Mouse (Mus musculus) spleen, adult 2 months (tissue): ENCODE measurements at regions not wholly inside any gene's neighbourhood (a gene's known extent, or its start where the extent isn't known, plus 50 kb on each side); places are given as distances from the start of the nearest gene placed in this dataset.

Experiments used
- DNase-seq, 2 experiments: peaks; one replicate each; pipeline versions ENCODE4 v3.0.0 to v3.0.0-alpha.2; 2012 to 2021; ENCODE audit warnings: low spot score in 2 of 2, low read depth in 1 of 2
- H3K27ac ChIP-seq: fragments of 200-500 bp; 2 replicates; pipeline ENCODE4 v1.5.1; 2012; ENCODE audit warnings: low read length, inconsistent platforms; ENCODE audit not compliant: insufficient read depth
- H3K27me3 ChIP-seq: fragments of 200-500 bp; 2 replicates; pipeline ENCODE4 v1.6.1; 2012; ENCODE audit warnings: mild to moderate bottlenecking, moderate library complexity, low read length, inconsistent platforms; ENCODE audit not compliant: control insufficient read depth, insufficient read depth
- H3K36me3 ChIP-seq: fragments of 200-500 bp; 2 replicates; pipeline ENCODE4 v1.6.1; 2012; ENCODE audit warnings: mild to moderate bottlenecking, low read length, inconsistent platforms; ENCODE audit not compliant: control insufficient read depth, insufficient read depth
- H3K4me1 ChIP-seq: fragments of 200-500 bp; 2 replicates; pipeline ENCODE4 v1.6.1; 2011; ENCODE audit warnings: inconsistent platforms; ENCODE audit not compliant: control insufficient read depth, insufficient read depth, insufficient read length
- H3K4me3 ChIP-seq: fragments of 200-500 bp; 2 replicates; pipeline ENCODE4 v1.5.1; 2011; ENCODE audit warnings: mild to moderate bottlenecking, inconsistent platforms; ENCODE audit not compliant: insufficient read depth, insufficient read length; ENCODE audit errors: extremely low read depth
- CTCF ChIP-seq: fragments of 200-500 bp; IDR thresholded peaks from 2 replicates; pipeline ENCODE4 v1.5.1; 2011; ENCODE audit warnings: mild to moderate bottlenecking, inconsistent platforms; ENCODE audit not compliant: insufficient read depth, insufficient read length, insufficient replicate concordance; ENCODE audit errors: extremely low read depth
- POLR2A ChIP-seq: fragments of 200-500 bp; IDR thresholded peaks from 2 replicates; pipeline ENCODE4 v1.6.1; 2011; ENCODE audit warnings: low read depth, low read length, inconsistent platforms
- WGBS: fragments of 180-500 bp; shearing (Covaris S2); methylation state at CpG from one replicate; pipeline ENCODE4 v1.1.7; 2018; 5-methylcytosine and 5-hydroxymethylcytosine counted together

GRCm38 (mm10) chr4:87652314-87652934, 380.7 kb downstream of the Mllt3 start:
- H3K36me3 ChIP-seq = no peaks in the 10 kb centered on the region
- H3K27me3 ChIP-seq = no peaks in the 10 kb centered on the region
- no peak for TF ChIP-seq POLR2A
- TF ChIP-seq CTCF = no peak
- no peak overlapping the region for H3K27ac ChIP-seq
- WGBS = 80% methylated on average over 8 of the region's 8 CpGs
- H3K4me1 ChIP-seq = peaks cover 6% of the 10 kb centered on the region; the same call in 1 of the 2 replicates
- no peak overlapping the region for H3K4me3 ChIP-seq
- DNase-seq = no peak

GRCm38 (mm10) chr4:87651275-87651674, 381.9 kb downstream of the Mllt3 start:
- H3K36me3 ChIP-seq = no peaks in the 10 kb centered on the region
- H3K4me1 ChIP-seq = peaks cover 6% of the 10 kb centered on the region; the same call in 1 of the 2 replicates
- no peaks in the 10 kb centered on the region for H3K27me3 ChIP-seq
- no peak for DNase-seq
- WGBS = 98% methylated on average over 3 of the region's 3 CpGs
- TF ChIP-seq POLR2A (no peak), CTCF (no peak)
- no peak overlapping the region for H3K27ac ChIP-seq
- no peak overlapping the region for H3K4me3 ChIP-seq

GRCm38 (mm10) chr4:87650837-87651236, 382.3 kb downstream of the Mllt3 start:
- Histone ChIP-seq H3K4me1 (peaks cover 6% of the 10 kb centered on the region; the same call in 1 of the 2 replicates), H3K27me3 (no peaks in the 10 kb centered on the region), H3K4me3 (no peak overlapping the region), H3K36me3 (no peaks in the 10 kb centered on the region), H3K27ac (no peak overlapping the region)
- WGBS = 85% methylated on average over 6 of the region's 6 CpGs
- no peak for DNase-seq
- TF ChIP-seq CTCF (no peak), POLR2A (no peak)

GRCm38 (mm10) chr4:87650393-87650792, 382.8 kb downstream of the Mllt3 start:
- no peak overlapping the region for H3K27ac ChIP-seq
- H3K27me3 ChIP-seq = no peaks in the 10 kb centered on the region
- DNase-seq = no peak
- 89% methylated on average over 3 of the region's 3 CpGs for WGBS
- peaks cover 6% of the 10 kb centered on the region; the same call in 1 of the 2 replicates for H3K4me1 ChIP-seq
- TF ChIP-seq POLR2A = no peak
- TF ChIP-seq CTCF = no peak
- H3K36me3 ChIP-seq = no peaks in the 10 kb centered on the region
- H3K4me3 ChIP-seq = no peak overlapping the region

- Histone ChIP-seq H3K4me3 (no peak overlapping the region), H3K27me3 (no peaks in the 10 kb centered on the region), H3K27ac (no peak overlapping the region), H3K4me1 (peaks cover 6% of the 10 kb centered on the region; the same call in 1 of the 2 replicates), H3K36me3 (no peaks in the 10 kb centered on the region)
- DNase-seq = no peak
- no peak for TF ChIP-seq CTCF
- TF ChIP-seq POLR2A = no peak
These were observed 384.2 kb downstream of the Mllt3 start for GRCm38 (mm10) chr4:87648919-87649318.

- no peaks in the 10 kb centered on the region for H3K36me3 ChIP-seq
- peaks cover 6% of the 10 kb centered on the region; the same call in 1 of the 2 replicates for H3K4me1 ChIP-seq
- no peak for DNase-seq
- H3K27me3 ChIP-seq = no peaks in the 10 kb centered on the region
- no peak overlapping the region for H3K4me3 ChIP-seq
- WGBS = 39% methylated on average over 26 of the region's 26 CpGs
- H3K27ac ChIP-seq = no peak overlapping the region
- TF ChIP-seq POLR2A (no peak), CTCF (no peak)
These were observed 384.9 kb downstream of the Mllt3 start for GRCm38 (mm10) chr4:87647932-87648911.
